Mouse (Mus musculus) testis, postnatal 14 days (tissue): ENCODE data around the gene Pirb.

Experiments
- DNase-seq: peaks from one replicate; pipeline ENCODE4 v3.0.0; 2021; ENCODE audit warnings: low spot score

Gene Pirb

GRCm38 (mm10) chr7:3692382-3692986 lies 27.7 kb downstream of the Pirb start, which contains the start of gene Tsen34:
TSS of gene Tsen34 (plus strand) at chr7:3692863.
- DNase-seq, result no peak

GRCm38 (mm10) chr7:3691919-3692318 lies 28.3 kb downstream of the Pirb start:
- DNase-seq, result no peak

- no peak for DNase-seq
These were observed 34.6 kb downstream of the Pirb start for GRCm38 (mm10) chr7:3685400-3686187.

GRCm38 (mm10) chr7:3684698-3685097 lies 35.5 kb downstream of the Pirb start:
- DNase-seq, result no peak

GRCm38 (mm10) chr7:3683908-3684550 lies 36.2 kb downstream of the Pirb start:
- no peak for DNase-seq

- DNase-seq, result no peak
These were observed 42.8 kb downstream of the Pirb start, which contains the start of gene Tmc4 for GRCm38 (mm10) chr7:3677342-3677741. TSS of gene Tmc4 (minus strand) at chr7:3677553.

- DNase-seq, result no peak
These were observed 43.8 kb downstream of the Pirb start for GRCm38 (mm10) chr7:3676371-3676770.

- no peak for DNase-seq
These were observed 45.0 kb downstream of the Pirb start for GRCm38 (mm10) chr7:3675228-3675548.

GRCm38 (mm10) chr7:3674507-3675227 lies 45.5 kb downstream of the Pirb start:
- peak; percentile 65 for DNase-seq

- DNase-seq, result no peak
These were observed 53.2 kb downstream of the Pirb start for GRCm38 (mm10) chr7:3666921-3667391.

GRCm38 (mm10) chr7:3665215-3666114 lies 54.7 kb downstream of the Pirb start, which contains the start of gene Leng1:
TSS of gene Leng1 (minus strand) at chr7:3665840.
- DNase-seq, result peak; percentile 96

GRCm38 (mm10) chr7:3664524-3665214 lies 55.5 kb downstream of the Pirb start:
- DNase-seq, result no peak
